Mouse (Mus musculus): ENCODE data around the gene Scgb1a1. TPM values are rescaled to one million over a fixed set of nuclear protein-coding genes. Genes with fewer than 3 reads are reported as not detected.
"Not testable (repeated sequence)": the region's sequence is repeated elsewhere in the genome, so short reads cannot be mapped to it uniquely, and the experiment has no call there.

Gene Scgb1a1
- not detected in 2 replicates for total RNA-seq (2015; ENCODE audit: low replicate concordance)
- not detected in 2 replicates for total RNA-seq (2017; ENCODE audit: low replicate concordance)

GRCm38 (mm10) chr19:9087821-9088220 is at the start of gene Scgb1a1:
Scgb1a1 (minus strand) TSS chr19:9087958.
- no peak for ATAC-seq (replicated peaks; ENCODE audit: low FRiP score, poor library complexity, severe bottlenecking)

- ATAC-seq (replicated peaks; ENCODE audit: low FRiP score, poor library complexity, severe bottlenecking): no peak
Observed at GRCm38 (mm10) chr19:9137159-9137558, 49.4 kb upstream of the Scgb1a1 start.

GRCm38 (mm10) chr19:9135512-9136331 is 48.0 kb upstream of the Scgb1a1 start, which contains the start of gene Asrgl1:
Asrgl1 (minus strand) TSS chr19:9135636.
- peak; percentile 83 for ATAC-seq (replicated peaks; ENCODE audit: low FRiP score, poor library complexity, severe bottlenecking)

- ATAC-seq (replicated peaks; ENCODE audit: low FRiP score, poor library complexity, severe bottlenecking): peak; percentile 69
Observed at GRCm38 (mm10) chr19:9134746-9135511, 47.2 kb upstream of the Scgb1a1 start.

- no peak for ATAC-seq (replicated peaks; ENCODE audit: low FRiP score, poor library complexity, severe bottlenecking)
Observed at GRCm38 (mm10) chr19:9129996-9130395, 42.2 kb upstream of the Scgb1a1 start.

GRCm38 (mm10) chr19:9128499-9129194 is 40.9 kb upstream of the Scgb1a1 start:
- ATAC-seq (replicated peaks; ENCODE audit: low FRiP score, poor library complexity, severe bottlenecking): no peak

GRCm38 (mm10) chr19:9123986-9124385 is 36.2 kb upstream of the Scgb1a1 start:
- ATAC-seq (replicated peaks; ENCODE audit: low FRiP score, poor library complexity, severe bottlenecking): not testable (repeated sequence)

GRCm38 (mm10) chr19:9122390-9122789 is 34.6 kb upstream of the Scgb1a1 start:
- ATAC-seq (replicated peaks; ENCODE audit: low FRiP score, poor library complexity, severe bottlenecking): no peak

GRCm38 (mm10) chr19:9119655-9120425 is 32.1 kb upstream of the Scgb1a1 start:
- no peak for ATAC-seq (replicated peaks; ENCODE audit: low FRiP score, poor library complexity, severe bottlenecking)

- ATAC-seq (replicated peaks; ENCODE audit: low FRiP score, poor library complexity, severe bottlenecking): no peak
Observed at GRCm38 (mm10) chr19:9117275-9117674, 29.5 kb upstream of the Scgb1a1 start.

- ATAC-seq (replicated peaks; ENCODE audit: low FRiP score, poor library complexity, severe bottlenecking): no peak
Observed at GRCm38 (mm10) chr19:9116268-9116667, 28.5 kb upstream of the Scgb1a1 start.

GRCm38 (mm10) chr19:9112043-9112442 is 24.3 kb upstream of the Scgb1a1 start:
- no peak for ATAC-seq (replicated peaks; ENCODE audit: low FRiP score, poor library complexity, severe bottlenecking)

GRCm38 (mm10) chr19:9110182-9110869 is 22.6 kb upstream of the Scgb1a1 start:
- peak; percentile 81 for ATAC-seq (replicated peaks; ENCODE audit: low FRiP score, poor library complexity, severe bottlenecking)

- no peak for ATAC-seq (replicated peaks; ENCODE audit: low FRiP score, poor library complexity, severe bottlenecking)
Observed at GRCm38 (mm10) chr19:9108536-9108935, 20.8 kb upstream of the Scgb1a1 start.

- ATAC-seq (replicated peaks; ENCODE audit: low FRiP score, poor library complexity, severe bottlenecking): no peak
Observed at GRCm38 (mm10) chr19:9107379-9107755, 19.6 kb upstream of the Scgb1a1 start.

- no peak for ATAC-seq (replicated peaks; ENCODE audit: low FRiP score, poor library complexity, severe bottlenecking)
Observed at GRCm38 (mm10) chr19:9106751-9107378, 19.1 kb upstream of the Scgb1a1 start.

- ATAC-seq (replicated peaks; ENCODE audit: low FRiP score, poor library complexity, severe bottlenecking): no peak
Observed at GRCm38 (mm10) chr19:9106096-9106495, 18.3 kb upstream of the Scgb1a1 start.

GRCm38 (mm10) chr19:9105101-9105685 is 17.4 kb upstream of the Scgb1a1 start:
- ATAC-seq (replicated peaks; ENCODE audit: low FRiP score, poor library complexity, severe bottlenecking): no peak

Measured in erythroblast, adult 5-6 weeks (primary cell).